Comparison of ENCODE assay signal across 9 mouse cellular contexts in genomic region chr7:34655086-34655839, GRCm38 (mm10). TPM values are rescaled to one million over a fixed set of nuclear protein-coding genes. Genes with fewer than 3 reads are reported as not detected.
DNase-seq lines count a peak whose midpoint lies in the region; ATAC-seq and TF ChIP-seq lines count a peak whose summit lies in the region.
"Had no signal": no experiment of that assay in that cellular context is flagged by ENCODE, and none has a peak within 500 bp of the region (broad histone marks: within the 10 kb centered on the region; RNA-seq: fewer than 3 reads in every experiment).

No protein-coding gene starts in this region.

- TF ChIP-seq POLR2A in embryonic fibroblast, embryonic 13.5 days (IDR thresholded peaks at IDR 0.05; ENCODE audit: low read depth, low read length) = peak; percentile 66
- 0 out of 2 replicates have a peak, but pooled peaks have one; percentile 35 for TF ChIP-seq POLR2A in liver, adult 2 months (IDR thresholded peaks at IDR 0.05; ENCODE audit: extremely low read depth, insufficient read depth, low read length)

- no peak for TF ChIP-seq EP300 in stomach, postnatal 0 days (optimal IDR thresholded peaks at IDR 0.05)

- no peaks in the 10 kb centered on the region for H3K36me3 ChIP-seq in heart, embryonic 12.5 days
- H3K36me3 ChIP-seq in kidney, embryonic 16.5 days (ENCODE audit: insufficient read depth, low read length) = 0 out of 2 replicates have a peak, but pooled peaks cover 2% of the 10 kb centered on the region
- no peaks in the 10 kb centered on the region for H3K36me3 ChIP-seq in liver, adult 2 months (ENCODE audit: control insufficient read depth, insufficient read depth, low read length)
- H3K36me3 ChIP-seq in stomach, postnatal 0 days (ENCODE audit: control insufficient read depth, insufficient read depth, low read length) = no peaks in the 10 kb centered on the region
- H3K36me3 ChIP-seq: G1E had no signal

- peak; percentile 36 to 64 for DNase-seq in spleen, adult 18-20 months
- DNase-seq in spleen, adult 12 weeks (ENCODE audit: low spot score) = no peak
- DNase-seq in liver, adult 2 months (ENCODE audit: extremely low read depth, low read depth, low spot score) = peak; percentile 66
- DNase-seq in neural tube, embryonic 10.5 days (ENCODE audit: extremely low spot score, low spot score) = peak; percentile 96
- DNase-seq in stomach, postnatal 0 days (ENCODE audit: low spot score) = peak; percentile 93

- peak overlapping the region; percentile 88 for H3K4me2 ChIP-seq in heart, embryonic 12.5 days
- H3K4me2 ChIP-seq in kidney, embryonic 16.5 days (replicated peaks; ENCODE audit: low read depth, low read length) = peak overlapping the region; percentile 86
- H3K4me2 ChIP-seq in stomach, postnatal 0 days (replicated peaks; ENCODE audit: low read depth) = peak overlapping the region; percentile 81

- no peaks in the 10 kb centered on the region for H3K79me2 ChIP-seq in liver, adult 2 months (ENCODE audit: control insufficient read depth, insufficient read depth, low read length)

- no peaks in the 10 kb centered on the region for H3K9me3 ChIP-seq in heart, embryonic 12.5 days (replicated peaks)
- no peaks in the 10 kb centered on the region for H3K9me3 ChIP-seq in kidney, embryonic 16.5 days (ENCODE audit: low read length)
- H3K9me3 ChIP-seq in stomach, postnatal 0 days (ENCODE audit: control insufficient read depth, low read length) = no peaks in the 10 kb centered on the region

- H3K4me1 ChIP-seq in embryonic fibroblast, embryonic 13.5 days (ENCODE audit: control insufficient read depth, insufficient read depth, low read length) = no peaks in the 10 kb centered on the region; the same call in none of the 2 replicates
- H3K4me1 ChIP-seq in heart, embryonic 12.5 days (replicated peaks) = peaks cover 6% of the 10 kb centered on the region; the same call in 1 of the 2 replicates
- peaks cover 15% of the 10 kb centered on the region for H3K4me1 ChIP-seq in kidney, embryonic 16.5 days (ENCODE audit: insufficient read depth, low read length)
- peaks cover 18% of the 10 kb centered on the region for H3K4me1 ChIP-seq in liver, adult 2 months (ENCODE audit: control insufficient read depth, insufficient read depth, low read length)
- no peaks in the 10 kb centered on the region for H3K4me1 ChIP-seq in stomach, postnatal 0 days (replicated peaks; ENCODE audit: control insufficient read depth, insufficient read depth)

- TF ChIP-seq CTCF in embryonic fibroblast, embryonic 13.5 days (IDR thresholded peaks at IDR 0.05; ENCODE audit: borderline replicate concordance, insufficient read depth, low read length) = no peak; the same call in 1 of the 2 replicates
- TF ChIP-seq CTCF in liver, adult 2 months (IDR thresholded peaks at IDR 0.05; ENCODE audit: low read depth, low read length) = peak; percentile 60
- TF ChIP-seq CTCF in stomach, postnatal 0 days (IDR thresholded peaks at IDR 0.05; ENCODE audit: low read depth) = peak; percentile 94

- peak overlapping the region; percentile 99 for H3K27ac ChIP-seq in embryonic fibroblast, embryonic 13.5 days (ENCODE audit: insufficient read depth, low read length)
- peak overlapping the region; percentile 93 for H3K27ac ChIP-seq in heart, embryonic 12.5 days (ENCODE audit: poor library complexity, severe bottlenecking)
- H3K27ac ChIP-seq in kidney, embryonic 16.5 days (ENCODE audit: low read length) = peak overlapping the region; percentile 100
- H3K27ac ChIP-seq in liver, adult 2 months (replicated peaks; ENCODE audit: insufficient read depth, low read depth, low read length) = peak overlapping the region; percentile 98
- peak overlapping the region; percentile 97 for H3K27ac ChIP-seq in stomach, postnatal 0 days (replicated peaks)

- peak; percentile 73 for ATAC-seq in heart, embryonic 12.5 days (ENCODE audit: insufficient number of reproducible peaks, low FRiP score)
- peak; percentile 80 for ATAC-seq in kidney, embryonic 16.5 days (ENCODE audit: low FRiP score, low TSS enrichment)
- ATAC-seq in stomach, postnatal 0 days (ENCODE audit: low FRiP score, low TSS enrichment) = peak; percentile 89

- H3K9ac ChIP-seq in heart, embryonic 12.5 days = peak overlapping the region; percentile 88
- H3K9ac ChIP-seq in kidney, embryonic 16.5 days (replicated peaks; ENCODE audit: low read length) = peak overlapping the region; percentile 97
- peak overlapping the region; percentile 81 for H3K9ac ChIP-seq in liver, adult 2 months (ENCODE audit: low read depth, low read length)
- H3K9ac ChIP-seq in stomach, postnatal 0 days (ENCODE audit: low read length) = peak overlapping the region; percentile 78

- H3K27me3 ChIP-seq in heart, embryonic 12.5 days (replicated peaks) = 0 out of 2 replicates have a peak, but pooled peaks cover 7% of the 10 kb centered on the region
- H3K27me3 ChIP-seq in kidney, embryonic 16.5 days (ENCODE audit: insufficient read depth, low read length) = no peaks in the 10 kb centered on the region
- no peaks in the 10 kb centered on the region for H3K27me3 ChIP-seq in liver, adult 2 months (ENCODE audit: control insufficient read depth, insufficient read depth, low read length)
- H3K27me3 ChIP-seq in stomach, postnatal 0 days (ENCODE audit: control insufficient read depth, insufficient read depth, low read length) = no peaks in the 10 kb centered on the region

- WGBS in heart, embryonic 12.5 days = under 1% methylated on average over 58 of the region's 74 CpGs
- 0% methylated on average over 49 of the region's 74 CpGs for WGBS in kidney, embryonic 16.5 days
- WGBS in liver, adult 2 months = under 1% methylated on average over 72 of the region's 74 CpGs
- under 1% methylated on average over 50 of the region's 74 CpGs for WGBS in stomach, postnatal 0 days

- peak overlapping the region; percentile 70 for H3K4me3 ChIP-seq in embryonic fibroblast, embryonic 13.5 days (ENCODE audit: insufficient read depth, low read length)
- peak overlapping the region; percentile 83 for H3K4me3 ChIP-seq in heart, embryonic 12.5 days
- peak overlapping the region; percentile 75 for H3K4me3 ChIP-seq in kidney, embryonic 16.5 days (ENCODE audit: low read length)
- H3K4me3 ChIP-seq in liver, adult 2 months (ENCODE audit: insufficient read depth, low read depth, low read length) = peak overlapping the region; percentile 77
- H3K4me3 ChIP-seq in stomach, postnatal 0 days (ENCODE audit: low read depth, low read length) = peak overlapping the region; percentile 74

RNA-seq across cellular contexts. Expression of gene Kctd15, which starts 1.3 kb away (rescaled TPM):
- polyA plus RNA-seq in embryonic fibroblast, embryonic 13.5 days (2011; ENCODE audit: insufficient read length, low read depth, missing spikeins) = 30.8 and 39.5 TPM in 2 replicates
- polyA plus RNA-seq in heart, embryonic 12.5 days (2016; fragmentation: Nextera tagmentation; extraction: Ambion mirVana) = 9.0 and 9.1 TPM in 2 replicates
- polyA plus RNA-seq in kidney, embryonic 16.5 days (2015; fragmentation: Nextera tagmentation; extraction: Ambion mirVana) = 41.6 and 41.9 TPM in 2 replicates
- 2.5 and 2.7 TPM in 2 replicates for total RNA-seq in liver, adult 2 months (2014; rRNA removed)
- polyA plus RNA-seq in liver, adult 2 months (2012; rRNA removed) = 7.3 and 10.7 TPM in 2 replicates
- 17.5 and 17.9 TPM in 2 replicates for polyA plus RNA-seq in stomach, postnatal 0 days (2015; fragmentation: Nextera tagmentation; extraction: Ambion mirVana)
- polyA plus RNA-seq: G1E had no signal
